ENCODE assay signal across 16 mouse cellular contexts in genomic region chr17:55996007-55996406, GRCm38 (mm10). TPM values are rescaled to one million over a fixed set of nuclear protein-coding genes. Genes with fewer than 3 reads are reported as not detected.
A peak's percentile ranks its signal among the peaks of the same experiment; 100 is the strongest.
DNase-seq lines count a peak whose midpoint lies in the region; ATAC-seq lines count a peak whose summit lies in the region.
"Had no signal": no experiment of that assay in that cellular context is flagged by ENCODE, and none has a peak within 500 bp of the region (broad histone marks: within the 10 kb centered on the region; RNA-seq: fewer than 3 reads in every experiment).

No protein-coding gene starts in this region.

- H3K9ac ChIP-seq in kidney, embryonic 16.5 days (replicated peaks; ENCODE audit: low read length): no peak overlapping the region
- H3K9ac ChIP-seq in hindbrain, embryonic 11.5 days (ENCODE audit: low read depth, low read length): no peak overlapping the region
- H3K9ac ChIP-seq: hindbrain, embryonic 15.5 days; stomach, embryonic 15.5 days had no signal

- H3K9me3 ChIP-seq in kidney, embryonic 16.5 days (ENCODE audit: low read length): no peaks in the 10 kb centered on the region
- H3K9me3 ChIP-seq in hindbrain, embryonic 11.5 days (ENCODE audit: control insufficient read depth, low read length): no peaks in the 10 kb centered on the region
- H3K9me3 ChIP-seq: hindbrain, embryonic 15.5 days; stomach, embryonic 15.5 days had no signal

- peak; percentile 79 for DNase-seq in kidney, adult 18-20 months
- peak; percentile 28 for DNase-seq in NIH3T3 (ENCODE audit: low read depth)
- peak; percentile 86 for DNase-seq in adrenal gland, postnatal 14 days
- DNase-seq in kidney, postnatal 25 days: peak; percentile 64 to 85
- no peak for DNase-seq in lung, postnatal 4 days
- no peak for DNase-seq in hindbrain, embryonic 11.5 days (ENCODE audit: low spot score)
- DNase-seq: cerebellum, adult 18-20 months; embryo, embryonic 11 days; lung, adult 2 months; thymus, postnatal 4 days had no signal

- no peak for ATAC-seq in kidney, embryonic 16.5 days (ENCODE audit: low FRiP score, low TSS enrichment)
- no peak for ATAC-seq in activated CD4-positive, CD25-positive, alpha-beta regulatory T cell, adult 4 months
- no peak for ATAC-seq in hindbrain, embryonic 11.5 days (ENCODE audit: low FRiP score)
- ATAC-seq: forebrain, embryonic 16.5 days had no signal

- no peaks in the 10 kb centered on the region for H3K4me1 ChIP-seq in kidney, embryonic 16.5 days (ENCODE audit: insufficient read depth, low read length)
- H3K4me1 ChIP-seq in hindbrain, embryonic 11.5 days (replicated peaks; ENCODE audit: control insufficient read depth, insufficient read depth, low read length): no peaks in the 10 kb centered on the region
- H3K4me1 ChIP-seq: hindbrain, embryonic 15.5 days; stomach, embryonic 15.5 days had no signal

- no peak overlapping the region for H3K4me2 ChIP-seq in kidney, embryonic 16.5 days (replicated peaks; ENCODE audit: low read depth, low read length)
- H3K4me2 ChIP-seq in hindbrain, embryonic 11.5 days (replicated peaks; ENCODE audit: low read depth, low read length): no peak overlapping the region
- H3K4me2 ChIP-seq: hindbrain, embryonic 15.5 days; stomach, embryonic 15.5 days had no signal

- H3K27me3 ChIP-seq in kidney, embryonic 16.5 days (ENCODE audit: insufficient read depth, low read length): peaks cover 12% of the 10 kb centered on the region
- 0 out of 2 replicates have a peak, but pooled peaks cover under 1% of the 10 kb centered on the region for H3K27me3 ChIP-seq in hindbrain, embryonic 11.5 days (ENCODE audit: control insufficient read depth, insufficient read depth, low read length)

- H3K36me3 ChIP-seq in kidney, embryonic 16.5 days (ENCODE audit: insufficient read depth, low read length): no peaks in the 10 kb centered on the region
- H3K36me3 ChIP-seq in hindbrain, embryonic 11.5 days (ENCODE audit: control insufficient read depth, insufficient read depth, low read length): no peaks in the 10 kb centered on the region
- H3K36me3 ChIP-seq: stomach, embryonic 15.5 days had no signal

- no peak overlapping the region for H3K4me3 ChIP-seq in kidney, embryonic 16.5 days (ENCODE audit: low read length)
- H3K4me3 ChIP-seq in hindbrain, embryonic 11.5 days (ENCODE audit: low read depth, low read length): no peak overlapping the region
- H3K4me3 ChIP-seq: hindbrain, embryonic 15.5 days; stomach, embryonic 15.5 days had no signal

- 80% methylated on average over 15 of the region's 15 CpGs for WGBS in kidney, embryonic 16.5 days
- WGBS in hindbrain, embryonic 11.5 days: 82% methylated on average over 15 of the region's 15 CpGs

- no peak overlapping the region for H3K27ac ChIP-seq in kidney, embryonic 16.5 days (ENCODE audit: low read length)
- no peak overlapping the region for H3K27ac ChIP-seq in hindbrain, embryonic 11.5 days (ENCODE audit: low read depth, low read length)
- H3K27ac ChIP-seq: hindbrain, embryonic 15.5 days; stomach, embryonic 15.5 days had no signal

RNA-seq across cellular contexts. Expression of gene Stap2, which starts 9.4 kb away (rescaled TPM):
- polyA plus RNA-seq in kidney, embryonic 16.5 days (2015; fragmentation: Nextera tagmentation; extraction: Ambion mirVana): 21.0 and 21.4 TPM in 2 replicates
- total RNA-seq in adrenal gland, postnatal 14 days (2021): 14.5 and 14.6 TPM in 2 replicates
- under 1 TPM in 1 of 2 experiments, not detected in 1; 0.54 TPM for polyA plus RNA-seq in activated CD4-positive, CD25-positive, alpha-beta regulatory T cell, adult 4 months (2017; shearing (Covaris generic))
- 5.1 and 6.3 TPM in 2 replicates for polyA plus RNA-seq in hindbrain, embryonic 11.5 days (2014; fragmentation: Nextera tagmentation; extraction: Ambion mirVana)
- total RNA-seq: megakaryocyte-erythroid progenitor cell, adult 5-6 weeks had no signal

RNA-seq across cellular contexts. Expression of gene Mpnd, which starts 9.5 kb away (rescaled TPM):
- polyA plus RNA-seq in kidney, embryonic 16.5 days (2015; fragmentation: Nextera tagmentation; extraction: Ambion mirVana): 109 and 112 TPM in 2 replicates
- total RNA-seq in adrenal gland, postnatal 14 days (2021): 86.1 and 91.1 TPM in 2 replicates
- 10 to 100 TPM; 22.9 to 23.8 TPM for polyA plus RNA-seq in activated CD4-positive, CD25-positive, alpha-beta regulatory T cell, adult 4 months (2017; shearing (Covaris generic))
- polyA plus RNA-seq in hindbrain, embryonic 11.5 days (2014; fragmentation: Nextera tagmentation; extraction: Ambion mirVana): 141 and 163 TPM in 2 replicates

RNA-seq across cellular contexts. Expression of gene Fsd1, which starts 9.7 kb away (rescaled TPM):
- 21.6 TPM in 2 replicates for polyA plus RNA-seq in kidney, embryonic 16.5 days (2015; fragmentation: Nextera tagmentation; extraction: Ambion mirVana)
- total RNA-seq in adrenal gland, postnatal 14 days (2021): 1.6 and 2.9 TPM in 2 replicates
- not detected for polyA plus RNA-seq in activated CD4-positive, CD25-positive, alpha-beta regulatory T cell, adult 4 months (2017; shearing (Covaris generic))
- polyA plus RNA-seq in hindbrain, embryonic 11.5 days (2014; fragmentation: Nextera tagmentation; extraction: Ambion mirVana): 65.0 and 66.5 TPM in 2 replicates
- total RNA-seq: megakaryocyte-erythroid progenitor cell, adult 5-6 weeks had no signal

RNA-seq across cellular contexts. Expression of gene Shd, which starts 25.7 kb away (rescaled TPM):
- 41.6 and 46.0 TPM in 2 replicates for polyA plus RNA-seq in kidney, embryonic 16.5 days (2015; fragmentation: Nextera tagmentation; extraction: Ambion mirVana)
- 1.2 and 3.7 TPM in 2 replicates for total RNA-seq in adrenal gland, postnatal 14 days (2021)
- polyA plus RNA-seq in activated CD4-positive, CD25-positive, alpha-beta regulatory T cell, adult 4 months (2017; shearing (Covaris generic)): not detected
- polyA plus RNA-seq in hindbrain, embryonic 11.5 days (2014; fragmentation: Nextera tagmentation; extraction: Ambion mirVana): 95.2 and 102 TPM in 2 replicates
- total RNA-seq: megakaryocyte-erythroid progenitor cell, adult 5-6 weeks had no signal

RNA-seq across cellular contexts. Expression of gene Yju2, which starts 37.1 kb away (rescaled TPM):
- 29.8 and 34.7 TPM in 2 replicates for polyA plus RNA-seq in kidney, embryonic 16.5 days (2015; fragmentation: Nextera tagmentation; extraction: Ambion mirVana)
- 18.2 and 24.8 TPM in 2 replicates for total RNA-seq in adrenal gland, postnatal 14 days (2021)
- polyA plus RNA-seq in activated CD4-positive, CD25-positive, alpha-beta regulatory T cell, adult 4 months (2017; shearing (Covaris generic)): 10 to 100 TPM; 26.9 to 30.2 TPM
- 21.3 and 22.4 TPM in 2 replicates for polyA plus RNA-seq in hindbrain, embryonic 11.5 days (2014; fragmentation: Nextera tagmentation; extraction: Ambion mirVana)

Comparison
In these comparisons a context has a peak if more than half of its experiments do, and no peak if none do; other contexts are left out.
1. DNase-seq: peak in kidney, adult 18-20 months (single experiment), NIH3T3 (single experiment), adrenal gland, postnatal 14 days (single experiment) and kidney, postnatal 25 days (2 of 2); none in lung, postnatal 4 days (0 of 2) and hindbrain, embryonic 11.5 days (single experiment).
2. RNA of gene Fsd1, which starts 9.7 kb away (polyA plus RNA-seq): 65.0 to 66.5 TPM in hindbrain, embryonic 11.5 days and 21.6 TPM in kidney, embryonic 16.5 days; not detected in activated CD4-positive, CD25-positive, alpha-beta regulatory T cell, adult 4 months; every median in the first group is over 10 times any median in the second.